8 mouse cellular contexts compared by ENCODE assay signal in the genomic region with DNA sequence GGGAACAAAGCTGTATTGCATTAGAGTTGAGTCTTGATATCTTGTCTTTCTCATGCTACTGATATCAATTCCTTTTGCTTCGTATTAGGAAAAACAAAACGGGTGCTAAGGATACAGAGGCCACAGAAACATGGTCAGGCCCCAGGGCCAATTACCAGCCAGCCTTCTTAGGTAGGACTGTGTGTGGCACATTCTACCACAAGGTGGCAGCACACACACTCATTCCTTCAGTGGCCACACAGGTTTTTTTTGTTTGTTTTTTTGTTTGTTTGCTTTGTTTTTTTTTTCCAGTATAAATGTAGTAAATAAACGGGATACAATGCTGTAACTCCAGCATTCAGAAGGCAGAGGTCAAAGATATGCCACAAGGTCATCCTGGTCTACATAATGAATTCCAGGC. TPM values are rescaled to one million over a fixed set of nuclear protein-coding genes. Genes with fewer than 3 reads are reported as not detected.
A peak's percentile ranks its signal among the peaks of the same experiment; 100 is the strongest.
DNase-seq lines count a peak whose midpoint lies in the region; ATAC-seq and TF ChIP-seq lines count a peak whose summit lies in the region.

No protein-coding gene starts in this region.

- TF ChIP-seq CTCF in testis, adult 2 months (IDR thresholded peaks at IDR 0.05; ENCODE audit: control insufficient read depth, insufficient read depth, insufficient replicate concordance, low read depth, low read length), result peak; percentile 44; the same call in 1 of the 2 replicates
- TF ChIP-seq CTCF in cortical plate, adult 2 months (IDR thresholded peaks at IDR 0.05; ENCODE audit: extremely low read depth, insufficient read depth, low read length), result peak; percentile 77
- TF ChIP-seq CTCF in lung, postnatal 0 days (IDR thresholded peaks at IDR 0.05), result peak; percentile 88

- H3K27me3 ChIP-seq in testis, adult 2 months (ENCODE audit: control insufficient read depth, insufficient read depth, low read length), result no peaks in the 10 kb centered on the region
- H3K27me3 ChIP-seq in hindbrain, embryonic 14.5 days (ENCODE audit: control insufficient read depth, insufficient read depth, low read length), result no peaks in the 10 kb centered on the region
- H3K27me3 ChIP-seq in lung, postnatal 0 days (replicated peaks; ENCODE audit: insufficient read depth, low read length), result no peaks in the 10 kb centered on the region

- no peak overlapping the region for H3K4me2 ChIP-seq in hindbrain, embryonic 14.5 days (replicated peaks)
- H3K4me2 ChIP-seq in lung, postnatal 0 days (replicated peaks; ENCODE audit: low read depth, low read length), result no peak overlapping the region

- WGBS in hindbrain, embryonic 14.5 days, result 11% methylated on average over 3 of the region's 3 CpGs
- WGBS in lung, postnatal 0 days, result 16% methylated on average over 3 of the region's 3 CpGs

- H3K36me3 ChIP-seq in testis, adult 2 months (ENCODE audit: control insufficient read depth, insufficient read depth, low read length), result no peaks in the 10 kb centered on the region
- no peaks in the 10 kb centered on the region for H3K36me3 ChIP-seq in hindbrain, embryonic 14.5 days (replicated peaks; ENCODE audit: control insufficient read depth, insufficient read depth)
- H3K36me3 ChIP-seq in lung, postnatal 0 days (ENCODE audit: insufficient read depth, low read length), result no peaks in the 10 kb centered on the region

- H3K4me3 ChIP-seq in testis, adult 2 months (ENCODE audit: control insufficient read depth, low read depth, low read length), result no peak overlapping the region
- no peak overlapping the region for H3K4me3 ChIP-seq in cortical plate, adult 2 months (ENCODE audit: insufficient read depth, low read length)
- no peak overlapping the region for H3K4me3 ChIP-seq in hindbrain, embryonic 14.5 days (replicated peaks; ENCODE audit: low read length)
- no peak overlapping the region for H3K4me3 ChIP-seq in lung, postnatal 0 days (ENCODE audit: low read depth, low read length)

- TF ChIP-seq POLR2A in testis, adult 2 months (IDR thresholded peaks at IDR 0.05; ENCODE audit: control insufficient read depth, low read depth, low read length), result no peak
- TF ChIP-seq POLR2A in cortical plate, adult 2 months (IDR thresholded peaks at IDR 0.05; ENCODE audit: extremely low read depth, insufficient read depth, low read length), result no peak

- DNase-seq in embryo, embryonic 10 days (ENCODE audit: low spot score), result peak; percentile 87
- DNase-seq in embryo, embryonic 9.5 days (ENCODE audit: extremely low spot score), result no peak
- DNase-seq in testis, postnatal 14 days (ENCODE audit: low spot score), result no peak
- peak; percentile 83 for DNase-seq in hindbrain, embryonic 14.5 days (ENCODE audit: low spot score)
- DNase-seq in lung, postnatal 0 days (ENCODE audit: low spot score), result peak; percentile 67
- peak; percentile 41 for DNase-seq in spleen, adult 12 weeks (ENCODE audit: low spot score)

- H3K9ac ChIP-seq in hindbrain, embryonic 14.5 days, result no peak overlapping the region
- no peak overlapping the region for H3K9ac ChIP-seq in lung, postnatal 0 days (replicated peaks; ENCODE audit: low read depth)

- no peaks in the 10 kb centered on the region for H3K9me3 ChIP-seq in hindbrain, embryonic 14.5 days (ENCODE audit: control insufficient read depth, low read length)
- H3K9me3 ChIP-seq in lung, postnatal 0 days (ENCODE audit: low read length), result no peaks in the 10 kb centered on the region

- no peak; the same call in 1 of the 2 replicates for ATAC-seq in hindbrain, embryonic 14.5 days (ENCODE audit: low FRiP score)
- ATAC-seq in lung, postnatal 0 days, result no peak

- H3K4me1 ChIP-seq in testis, adult 2 months (ENCODE audit: control insufficient read depth, insufficient read depth, low read length), result peaks cover 2% of the 10 kb centered on the region
- H3K4me1 ChIP-seq in cortical plate, adult 2 months (ENCODE audit: control insufficient read depth, insufficient read depth, low read length), result peaks cover 1% of the 10 kb centered on the region; the same call in 1 of the 2 replicates
- no peaks in the 10 kb centered on the region for H3K4me1 ChIP-seq in hindbrain, embryonic 14.5 days (replicated peaks; ENCODE audit: control insufficient read depth, insufficient read depth, low read length)
- no peaks in the 10 kb centered on the region for H3K4me1 ChIP-seq in lung, postnatal 0 days (ENCODE audit: insufficient read depth, low read depth, low read length)

- TF ChIP-seq EP300 in lung, postnatal 0 days (IDR thresholded peaks at IDR 0.05), result no peak

- no peak overlapping the region for H3K27ac ChIP-seq in testis, adult 2 months (ENCODE audit: control insufficient read depth, insufficient read depth, low read depth, low read length)
- no peak overlapping the region for H3K27ac ChIP-seq in cortical plate, adult 2 months (ENCODE audit: insufficient read depth, low read length)
- no peak overlapping the region for H3K27ac ChIP-seq in hindbrain, embryonic 14.5 days
- no peak overlapping the region for H3K27ac ChIP-seq in lung, postnatal 0 days (ENCODE audit: low read length)

RNA-seq across cellular contexts. Expression of gene Aqp11, which starts 7.2 kb away (rescaled TPM):
- polyA plus RNA-seq in testis, adult 2 months (2012; rRNA removed), result 872 and 875 TPM in 2 replicates
- 25.9 and 29.0 TPM in 2 replicates for polyA plus RNA-seq in cortical plate, adult 2 months (2012; rRNA removed)
- 21.6 and 22.0 TPM in 2 replicates for polyA plus RNA-seq in hindbrain, embryonic 14.5 days (2014; fragmentation: Nextera tagmentation; extraction: Ambion mirVana)
- polyA plus RNA-seq in lung, postnatal 0 days (2015; fragmentation: Nextera tagmentation; extraction: Ambion mirVana), result 4.2 TPM in 2 replicates

RNA-seq across cellular contexts. Expression of gene Pak1, which starts 43.0 kb away (rescaled TPM):
- polyA plus RNA-seq in testis, adult 2 months (2012; rRNA removed), result 3.1 and 4.7 TPM in 2 replicates
- 391 and 412 TPM in 2 replicates for polyA plus RNA-seq in cortical plate, adult 2 months (2012; rRNA removed)
- 152 and 160 TPM in 2 replicates for polyA plus RNA-seq in hindbrain, embryonic 14.5 days (2014; fragmentation: Nextera tagmentation; extraction: Ambion mirVana)
- polyA plus RNA-seq in lung, postnatal 0 days (2015; fragmentation: Nextera tagmentation; extraction: Ambion mirVana), result 6.7 and 6.9 TPM in 2 replicates

RNA-seq across cellular contexts. Expression of gene Clns1a, which starts 48.9 kb away (rescaled TPM):
- 23.8 and 28.2 TPM in 2 replicates for polyA plus RNA-seq in testis, adult 2 months (2012; rRNA removed)
- 86.9 and 90.4 TPM in 2 replicates for polyA plus RNA-seq in cortical plate, adult 2 months (2012; rRNA removed)
- 189 and 192 TPM in 2 replicates for polyA plus RNA-seq in hindbrain, embryonic 14.5 days (2014; fragmentation: Nextera tagmentation; extraction: Ambion mirVana)
- 72.0 and 73.3 TPM in 2 replicates for polyA plus RNA-seq in lung, postnatal 0 days (2015; fragmentation: Nextera tagmentation; extraction: Ambion mirVana)

Comparison
In these comparisons a context has a peak if more than half of its experiments do, and no peak if none do; other contexts are left out.
1. DNase-seq: peak in embryo, embryonic 10 days (single experiment), hindbrain, embryonic 14.5 days (single experiment), lung, postnatal 0 days (single experiment) and spleen, adult 12 weeks (single experiment); none in embryo, embryonic 9.5 days (single experiment) and testis, postnatal 14 days (single experiment).
2. RNA of gene Aqp11, which starts 7.2 kb away (polyA plus RNA-seq): 872 to 875 TPM in testis, adult 2 months; 25.9 to 29.0 TPM in cortical plate, adult 2 months, 21.6 to 22.0 TPM in hindbrain, embryonic 14.5 days and 4.2 TPM in lung, postnatal 0 days; every median in the first group is over 10 times any median in the second.
3. RNA of gene Pak1, which starts 43.0 kb away (polyA plus RNA-seq): 391 to 412 TPM in cortical plate, adult 2 months and 152 to 160 TPM in hindbrain, embryonic 14.5 days; 6.7 to 6.9 TPM in lung, postnatal 0 days and 3.1 to 4.7 TPM in testis, adult 2 months; every median in the first group is over 10 times any median in the second.
4. Peak in every context shown above with its lines, with median percentiles within 50 percentile points of each other: CTCF ChIP-seq.